Mouse (Mus musculus) layer of hippocampus, adult 9-10 months (tissue): ENCODE measurements around the gene Castor1.

Experiments used
- DNase-seq: peaks from one replicate; pipeline ENCODE4 v3.0.0; 2022; ENCODE audit warnings: low spot score

Castor1 gene

GRCm38 (mm10) chr11:4235052-4235655 lies 17.1 kb downstream of the Castor1 start:
- no peak for DNase-seq

DNA sequence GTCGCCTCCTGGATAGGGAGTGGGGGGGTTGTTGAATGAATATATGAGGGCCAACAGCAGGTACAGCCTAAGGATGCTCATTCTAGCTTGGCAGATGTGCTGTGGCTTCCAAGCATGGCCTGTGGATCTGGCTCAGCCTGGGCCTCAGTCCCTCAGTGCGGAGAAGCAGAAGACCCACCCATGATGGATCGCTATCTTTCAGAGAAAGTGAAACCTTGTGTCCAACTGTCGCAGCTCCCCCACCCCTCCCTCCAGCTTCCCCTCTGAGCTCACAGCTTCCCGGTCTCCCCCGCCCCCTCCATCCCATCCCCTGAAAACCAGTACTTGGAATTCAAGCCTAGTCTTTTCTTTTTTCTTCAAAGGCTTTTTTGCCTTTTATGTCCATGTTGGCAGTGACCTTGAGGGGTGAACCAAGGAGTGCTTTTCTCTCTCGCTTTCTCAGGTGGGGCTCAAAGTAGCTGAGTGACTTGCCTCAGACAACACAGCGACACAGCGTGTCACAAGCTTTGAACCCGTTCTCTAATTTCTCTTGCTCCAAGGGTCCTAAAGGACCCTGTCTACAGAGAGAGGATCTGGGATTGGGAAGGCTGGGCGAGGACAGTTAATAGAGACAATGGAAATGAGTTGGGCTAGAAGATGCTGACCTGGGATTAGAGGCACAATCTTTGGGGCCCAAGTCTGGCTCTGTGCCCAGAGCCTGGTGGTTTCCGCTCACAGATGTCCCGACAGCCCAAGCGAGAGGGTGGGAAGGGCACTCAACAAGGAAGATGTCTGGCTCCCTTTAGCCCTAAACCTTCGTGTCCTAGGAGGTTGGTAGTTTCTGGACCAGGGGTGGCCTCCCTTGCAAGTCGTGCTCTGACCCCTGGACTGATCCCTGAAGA lies 17.9 kb downstream of the Castor1 start, which contains the start of gene Osm:
Gene Osm (plus strand): TSS at position 756 of the 881 bp plus-strand sequence.
- DNase-seq = no peak

- DNase-seq = no peak
These were observed 18.6 kb downstream of the Castor1 start for GRCm38 (mm10) chr11:4236546-4237067.

DNA sequence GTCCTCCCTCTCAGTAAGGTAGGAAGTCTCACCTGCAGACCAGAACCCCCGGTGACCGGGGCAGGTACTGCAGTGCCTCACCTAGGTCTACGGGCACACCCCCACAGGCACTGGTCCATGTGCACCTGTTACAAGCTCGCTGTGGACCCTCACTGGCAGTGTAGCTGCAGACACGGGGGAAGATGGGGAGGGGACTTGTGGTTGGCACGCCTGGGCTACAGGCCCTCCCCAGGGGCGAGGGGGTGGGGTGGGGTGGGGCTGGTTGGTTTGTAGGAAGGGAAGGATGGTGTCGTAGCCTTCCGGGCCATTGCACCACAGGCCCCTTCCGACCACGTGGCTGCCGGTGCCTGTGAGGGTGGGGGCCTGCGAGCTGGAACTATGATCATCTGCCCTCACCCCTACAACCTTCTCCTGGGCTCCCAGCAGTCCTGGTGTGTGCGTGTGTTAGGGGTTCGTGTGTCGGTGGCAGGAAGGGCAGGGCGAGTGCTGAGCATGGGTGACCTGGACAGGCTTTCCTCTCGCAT lies 19.4 kb downstream of the Castor1 start:
- DNase-seq = no peak

GRCm38 (mm10) chr11:4238167-4238566 lies 20.1 kb downstream of the Castor1 start:
- DNase-seq = no peak

DNA sequence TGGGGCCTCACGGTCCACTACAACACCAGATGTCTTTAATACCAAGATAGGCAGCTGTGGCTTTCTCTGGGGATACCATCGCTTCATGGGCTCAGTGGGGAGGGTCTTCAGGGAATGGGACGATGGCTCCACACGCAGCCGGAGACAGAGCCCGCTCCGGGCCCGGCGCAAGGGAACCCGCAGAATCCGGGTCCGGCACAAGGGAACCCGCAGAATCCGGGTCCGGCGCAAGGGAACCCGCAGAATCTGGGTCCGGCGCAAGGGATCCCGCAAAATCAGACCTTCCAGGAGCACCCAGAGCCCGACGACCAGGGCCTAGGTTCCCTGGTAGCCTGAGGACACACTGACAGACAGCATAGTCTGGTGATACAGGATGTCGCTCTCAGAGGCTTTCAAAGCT lies 21.7 kb downstream of the Castor1 start:
- no peak for DNase-seq

DNA sequence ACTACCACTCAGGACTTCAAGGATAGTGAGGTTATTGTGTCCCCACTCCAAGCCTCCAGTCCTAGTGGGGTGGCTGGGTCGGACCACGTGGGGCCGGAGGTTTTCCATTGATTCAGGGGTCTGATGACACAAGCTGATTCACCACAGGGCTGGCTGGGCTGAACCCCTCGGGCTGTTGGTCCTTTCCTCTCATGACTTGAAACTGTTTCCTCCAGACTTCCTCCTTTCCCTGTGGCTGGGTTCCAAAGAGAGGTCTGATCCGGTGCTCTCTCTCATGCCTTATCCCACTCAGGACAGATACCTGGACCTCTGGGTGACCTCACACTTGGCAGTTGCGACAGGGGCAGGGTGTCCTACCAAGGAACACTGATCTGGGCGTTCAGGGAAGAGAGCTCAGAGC lies 22.1 kb downstream of the Castor1 start:
- no peak for DNase-seq

DNA sequence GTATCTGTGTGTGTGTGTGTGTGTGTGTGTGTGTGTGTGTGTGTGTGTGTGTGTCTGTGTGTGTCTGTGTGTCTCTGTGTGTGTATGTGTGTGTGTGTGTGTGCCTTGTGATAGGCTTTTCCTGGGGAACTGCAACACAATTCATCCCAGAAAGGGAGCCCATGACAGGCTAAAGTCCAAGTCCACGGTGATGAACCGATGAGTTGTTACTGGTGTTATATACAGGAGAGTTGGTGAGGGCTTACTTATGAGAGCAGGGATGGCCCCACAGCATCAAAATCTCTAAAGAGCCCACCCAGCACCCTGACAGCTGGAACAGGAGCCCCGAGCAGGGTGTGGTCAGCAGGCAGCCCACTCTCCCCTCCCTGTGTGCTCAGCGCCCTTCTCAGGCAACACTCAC lies 23.2 kb downstream of the Castor1 start:
- DNase-seq = no peak

GRCm38 (mm10) chr11:4246126-4246525 lies 28.1 kb downstream of the Castor1 start:
- DNase-seq = no peak

DNA sequence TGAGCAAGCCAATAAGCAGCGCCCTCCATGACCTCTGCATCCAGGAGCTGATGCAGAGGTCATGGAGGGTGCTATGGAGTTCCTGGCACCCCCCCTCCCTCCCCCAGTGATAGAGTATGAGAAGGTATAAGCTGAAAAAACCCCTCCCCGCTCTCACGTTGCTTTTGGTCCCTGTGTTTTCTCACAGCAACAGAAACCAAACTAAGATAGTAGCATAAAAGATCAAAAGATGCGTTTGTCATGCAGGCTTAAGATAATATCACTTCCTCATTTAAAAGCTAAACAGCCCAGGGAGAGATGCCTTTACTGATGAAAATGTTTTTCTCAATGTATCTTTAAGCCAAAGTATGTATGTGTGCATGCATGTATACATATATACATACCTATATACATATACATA lies 28.6 kb downstream of the Castor1 start:
- DNase-seq = no peak

DNA sequence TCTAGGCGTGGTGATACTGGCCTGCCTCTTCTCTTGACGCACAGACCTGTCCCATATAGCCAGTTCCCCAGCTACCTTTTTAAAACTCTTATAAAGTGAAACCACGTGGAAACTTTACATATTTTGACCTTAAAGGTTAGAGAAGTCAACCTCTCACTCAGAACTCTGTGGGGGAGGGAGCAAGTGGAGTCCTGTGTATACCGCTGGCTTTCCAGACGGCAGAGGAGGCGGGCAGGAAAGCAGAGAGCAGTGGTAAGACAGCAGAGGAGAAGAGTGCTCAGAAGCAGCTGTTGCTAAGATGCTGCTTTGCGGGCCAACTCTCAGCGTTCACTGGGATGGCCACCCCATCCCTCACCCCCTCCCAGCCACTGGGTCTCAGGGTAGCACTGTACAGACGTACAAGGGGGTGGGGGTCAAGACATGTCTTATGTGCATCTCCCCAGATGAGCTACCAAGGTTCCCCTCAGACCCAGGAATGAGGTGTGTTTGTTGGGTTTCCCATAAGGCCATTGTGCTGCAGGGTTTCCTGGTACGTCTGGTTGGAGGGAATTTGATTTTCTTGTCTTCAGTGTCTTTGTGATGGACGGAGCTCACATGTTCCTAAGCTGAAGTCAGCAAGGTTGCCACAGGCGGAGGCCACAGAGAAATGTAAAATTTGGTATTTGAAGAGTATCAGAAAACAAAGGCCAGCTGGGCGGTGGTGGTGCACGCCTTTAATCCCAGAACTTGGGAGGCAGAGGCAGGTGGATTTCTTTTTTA lies 29.4 kb downstream of the Castor1 start:
- no peak for DNase-seq

- DNase-seq = no peak
These were observed 31.1 kb downstream of the Castor1 start for GRCm38 (mm10) chr11:4249151-4249550.

- DNase-seq = no peak
These were observed 32.3 kb downstream of the Castor1 start for GRCm38 (mm10) chr11:4250290-4250689.

DNA sequence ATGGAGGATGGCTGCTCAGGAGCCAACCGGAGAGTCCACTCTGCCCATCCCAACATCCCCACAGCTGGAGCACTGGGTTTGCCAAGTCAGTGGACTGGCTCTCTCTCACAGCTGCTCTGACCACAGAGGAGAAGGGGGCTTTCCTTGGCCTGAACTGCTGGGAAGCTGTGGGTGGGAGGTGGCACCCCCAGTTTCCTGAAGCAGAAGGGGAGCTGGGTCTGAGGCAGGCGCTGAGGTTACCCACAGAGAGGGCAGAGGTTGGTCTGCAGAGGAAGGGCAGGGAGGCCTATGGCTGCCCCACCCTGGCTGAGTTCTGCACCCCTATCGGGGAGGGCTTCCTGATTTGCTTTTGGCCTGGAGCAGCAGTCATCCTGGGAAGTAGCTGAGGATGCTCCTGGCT lies 33.4 kb downstream of the Castor1 start:
- no peak for DNase-seq

- no peak for DNase-seq
These were observed 34.9 kb downstream of the Castor1 start for GRCm38 (mm10) chr11:4252886-4253285.

DNA sequence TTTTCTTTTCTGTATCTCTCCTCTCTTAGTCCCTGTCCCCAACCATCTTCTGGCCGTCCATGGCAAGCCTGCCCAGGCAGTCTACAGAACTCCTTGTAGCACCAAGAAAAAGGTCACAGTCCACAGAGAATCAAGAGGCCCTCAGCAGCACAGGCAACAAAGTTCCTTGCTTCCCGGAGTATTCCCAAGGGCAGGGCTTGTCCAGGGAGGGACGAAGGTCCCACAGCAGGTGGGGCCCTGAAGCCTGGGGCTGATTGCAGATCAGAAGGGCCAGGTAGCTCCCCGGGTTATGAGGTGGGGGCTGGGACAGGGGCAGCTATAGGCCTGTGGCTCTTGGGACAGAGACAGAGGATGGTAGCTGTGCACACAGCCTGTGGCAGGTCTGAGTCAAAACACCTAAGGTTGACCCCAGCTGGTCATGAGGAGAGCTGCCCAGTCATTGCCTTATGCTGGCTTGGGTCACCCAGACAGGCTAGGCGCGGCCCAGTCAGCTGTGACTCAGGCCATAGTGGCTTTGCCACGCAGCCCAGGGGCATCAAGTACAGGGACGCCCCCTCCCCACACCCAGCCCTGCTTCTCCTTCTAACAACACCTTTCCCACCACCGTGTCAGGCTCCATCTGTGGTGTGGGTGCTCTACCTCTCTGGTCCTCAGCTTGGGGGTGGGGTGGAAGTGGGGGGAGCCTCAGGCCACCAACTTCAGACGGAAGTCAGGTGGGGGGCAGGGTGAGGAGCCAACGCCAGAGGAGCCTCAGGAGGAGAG lies 39.0 kb downstream of the Castor1 start, which contains the start of gene Lif:
Gene Lif (plus strand): TSS at position 712 of the 762 bp plus-strand sequence.
- no peak for DNase-seq

GRCm38 (mm10) chr11:4257756-4258155 lies 39.7 kb downstream of the Castor1 start:
- DNase-seq = no peak

DNA sequence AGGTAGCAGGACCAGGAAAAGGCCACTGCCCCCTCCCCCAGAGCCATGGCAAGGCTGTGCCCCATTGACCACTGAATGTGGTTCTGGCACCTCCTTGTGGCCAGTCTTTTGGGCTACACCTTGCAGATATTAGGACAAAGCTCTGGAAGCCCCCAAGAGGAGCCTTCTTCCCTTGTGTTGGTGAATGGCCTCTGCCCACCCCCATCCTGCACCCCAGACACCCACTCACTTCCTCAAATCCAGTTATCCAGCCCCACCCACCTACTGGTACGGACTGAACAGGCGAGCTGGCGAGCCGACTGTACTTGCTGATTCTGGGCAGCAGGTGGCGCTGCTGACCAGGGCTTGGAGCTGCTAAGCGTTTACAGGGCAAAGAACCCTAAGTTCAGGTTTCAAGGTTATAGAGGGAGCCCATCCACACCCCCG lies 40.6 kb downstream of the Castor1 start:
- peak; percentile 74 for DNase-seq

DNA sequence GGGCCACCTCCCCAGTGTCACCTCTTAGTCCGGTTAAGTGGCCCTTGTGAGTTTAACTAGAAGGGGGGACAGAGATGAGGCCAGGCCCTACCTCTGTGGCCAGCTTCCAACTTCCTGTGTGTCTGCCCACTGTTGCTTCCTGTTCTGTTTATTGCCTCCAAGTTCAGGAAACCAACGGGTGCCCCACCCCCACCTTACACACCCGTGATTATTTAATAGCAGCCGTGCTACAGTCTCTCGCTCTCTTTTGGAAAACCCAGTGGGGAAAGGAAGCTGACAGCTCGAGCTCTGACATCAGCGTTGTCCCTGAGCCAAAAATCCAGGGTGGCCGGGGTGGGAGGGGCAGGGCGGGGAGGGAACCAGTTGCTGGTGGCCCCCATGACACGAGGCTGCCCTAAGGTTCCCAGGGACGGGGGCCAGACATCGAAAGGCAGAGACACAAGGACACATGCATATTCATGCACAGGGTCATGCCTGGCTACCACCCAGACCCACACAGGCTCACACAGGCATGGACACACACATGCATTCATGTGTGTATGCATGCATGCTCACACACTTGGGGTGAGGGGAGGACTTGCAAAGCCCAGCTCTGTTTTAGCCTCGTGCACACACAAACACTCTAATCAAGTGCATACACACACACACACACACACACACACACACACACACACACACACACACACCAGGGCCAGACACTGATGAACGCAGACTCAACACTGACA lies 42.6 kb downstream of the Castor1 start:
- no peak for DNase-seq

GRCm38 (mm10) chr11:4261188-4261494 lies 43.1 kb downstream of the Castor1 start:
- DNase-seq = no peak

DNA sequence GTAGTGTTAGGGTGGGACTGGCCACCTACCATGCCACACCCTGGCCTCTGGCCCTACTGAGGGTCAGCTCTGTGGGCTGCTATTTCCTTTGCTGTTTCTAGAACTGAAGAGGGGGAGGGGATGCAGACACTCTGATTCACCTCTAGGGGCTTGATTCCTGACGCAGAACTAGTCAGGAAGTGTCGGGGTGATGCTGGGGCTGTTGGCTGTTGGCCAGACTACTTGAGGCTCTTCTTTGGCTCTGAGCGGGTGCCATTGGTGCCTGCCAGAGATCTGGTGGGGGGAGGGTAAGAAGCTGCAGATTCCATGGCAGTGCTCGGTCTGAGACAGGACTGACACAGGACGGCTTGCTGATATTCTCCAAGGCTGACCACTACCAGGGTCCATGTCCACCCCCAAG lies 43.9 kb downstream of the Castor1 start:
- DNase-seq = no peak
